Mouse (Mus musculus): ENCODE measurements around the gene Hsbp1.

- no peak for TF ChIP-seq CTCF (IDR thresholded peaks at IDR 0.05; ENCODE audit: borderline replicate concordance, control insufficient read depth, extremely low read depth, insufficient read depth, low read length, poor library complexity)
- no peak for TF ChIP-seq POLR2A (IDR thresholded peaks at IDR 0.05; ENCODE audit: control insufficient read depth, extremely low read depth, insufficient read depth, low read length, poor library complexity)
Measured at GRCm38 (mm10) chr8:119360686-119361295, 16.5 kb downstream of the Hsbp1 start.
